Mouse (Mus musculus): ENCODE measurements around the gene Slc11a1. TPM values are rescaled to one million over a fixed set of nuclear protein-coding genes. Genes with fewer than 3 reads are reported as not detected.
A peak's percentile ranks its signal among the peaks of the same experiment; 100 is the strongest.
"Not testable (repeated sequence)": the region's sequence is repeated elsewhere in the genome, so short reads cannot be mapped to it uniquely, and the experiment has no call there.

Slc11a1 gene
- total and polyA plus RNA-seq, 2 experiments: 17.5 to 21.4 TPM

DNA sequence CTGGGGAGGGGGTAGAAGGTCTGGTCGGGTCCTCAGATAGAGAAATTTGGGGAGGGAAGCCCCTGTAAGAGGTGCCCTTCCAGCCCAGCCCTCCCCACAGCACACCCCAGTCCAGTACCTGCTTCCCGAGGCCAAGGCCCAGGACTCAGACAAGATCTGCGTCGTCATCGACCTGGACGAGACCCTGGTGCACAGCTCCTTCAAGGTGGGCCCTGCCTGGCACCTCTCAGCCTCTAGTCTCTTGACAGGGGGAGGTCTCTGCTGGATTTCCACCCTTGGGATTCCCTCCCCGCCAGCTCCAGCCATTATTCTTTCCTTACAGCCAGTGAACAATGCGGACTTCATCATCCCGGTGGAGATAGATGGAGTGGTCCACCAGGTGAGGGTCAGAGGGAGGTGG is 18.7 kb downstream of the Slc11a1 start:
- Histone ChIP-seq H3K4me3 (ENCODE audit: insufficient read depth, low read depth, low read length) (no peak overlapping the region), H3K9ac (ENCODE audit: low read depth, low read length) (peak overlapping the region; percentile 96), H3K36me3 (ENCODE audit: control insufficient read depth, insufficient read depth, low read length) (peaks cover 11% of the 10 kb centered on the region; the same call in 1 of the 2 replicates), H3K79me2 (ENCODE audit: control insufficient read depth, insufficient read depth, low read length) (peaks cover 17% of the 10 kb centered on the region; the same call in 1 of the 2 replicates), H3K4me1 (ENCODE audit: control insufficient read depth, insufficient read depth, low read length) (peaks cover 24% of the 10 kb centered on the region), H3K27ac (replicated peaks; ENCODE audit: insufficient read depth, low read depth, low read length) (peak overlapping the region; percentile 81), H3K27me3 (ENCODE audit: control insufficient read depth, insufficient read depth, low read length) (no peaks in the 10 kb centered on the region)
- TF ChIP-seq CTCF (IDR thresholded peaks at IDR 0.05; ENCODE audit: low read depth, low read length) (no peak), POLR2A (IDR thresholded peaks at IDR 0.05; ENCODE audit: extremely low read depth, insufficient read depth, low read length) (no peak)
- 79% methylated on average over 9 of the region's 9 CpGs for WGBS
- DNase-seq (ENCODE audit: extremely low read depth, low read depth, low spot score): no peak

DNA sequence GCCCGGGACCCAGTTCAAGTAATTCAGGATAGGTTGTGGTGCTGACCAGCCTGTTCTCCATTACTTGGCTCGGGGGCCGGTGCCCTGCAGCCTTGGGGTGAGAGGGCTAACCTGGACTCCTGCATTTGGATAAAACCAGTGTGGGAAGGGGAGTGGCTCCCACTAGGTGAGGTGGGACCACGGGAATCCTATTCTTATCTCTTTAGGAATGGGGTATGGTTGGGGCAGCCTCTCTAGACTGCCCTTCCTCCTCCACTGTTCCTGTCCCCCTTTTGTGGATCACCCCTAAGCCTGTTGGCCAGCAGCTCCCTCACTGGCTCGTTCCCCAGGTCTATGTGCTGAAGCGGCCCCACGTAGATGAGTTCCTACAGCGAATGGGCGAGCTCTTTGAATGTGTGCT is 19.3 kb downstream of the Slc11a1 start:
- H3K9ac ChIP-seq (ENCODE audit: low read depth, low read length): no peak overlapping the region; the same call in 1 of the 2 replicates
- DNase-seq (ENCODE audit: extremely low read depth, low read depth, low spot score): no peak
- TF ChIP-seq CTCF (IDR thresholded peaks at IDR 0.05; ENCODE audit: low read depth, low read length) (no peak), POLR2A (IDR thresholded peaks at IDR 0.05; ENCODE audit: extremely low read depth, insufficient read depth, low read length) (no peak)
- WGBS: 84% methylated on average over 9 of the region's 9 CpGs
- peaks cover 24% of the 10 kb centered on the region for H3K4me1 ChIP-seq (ENCODE audit: control insufficient read depth, insufficient read depth, low read length)
- H3K27me3 ChIP-seq (ENCODE audit: control insufficient read depth, insufficient read depth, low read length): no peaks in the 10 kb centered on the region
- H3K27ac ChIP-seq (replicated peaks; ENCODE audit: insufficient read depth, low read depth, low read length): peak overlapping the region; percentile 81; the same call in 1 of the 2 replicates
- no peak overlapping the region for H3K4me3 ChIP-seq (ENCODE audit: insufficient read depth, low read depth, low read length)
- H3K36me3 ChIP-seq (ENCODE audit: control insufficient read depth, insufficient read depth, low read length): peaks cover 11% of the 10 kb centered on the region; the same call in 1 of the 2 replicates
- peaks cover 17% of the 10 kb centered on the region; the same call in 1 of the 2 replicates for H3K79me2 ChIP-seq (ENCODE audit: control insufficient read depth, insufficient read depth, low read length)

DNA sequence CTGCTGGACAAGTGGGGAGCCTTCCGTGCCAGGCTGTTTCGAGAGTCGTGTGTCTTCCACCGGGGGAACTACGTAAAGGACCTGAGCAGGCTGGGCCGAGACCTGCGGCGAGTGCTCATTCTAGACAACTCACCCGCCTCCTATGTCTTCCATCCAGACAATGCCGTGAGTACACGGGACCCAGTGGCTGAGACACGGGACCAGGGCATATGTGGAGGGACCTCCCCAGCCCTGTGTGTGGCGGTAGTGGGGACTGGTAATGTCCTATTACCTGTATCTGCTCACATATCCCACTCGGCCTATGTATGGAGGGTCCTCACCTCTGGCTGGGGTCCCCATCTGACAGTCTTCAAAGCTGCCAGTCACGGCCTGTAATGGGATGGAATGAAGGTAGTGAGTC is 19.9 kb downstream of the Slc11a1 start:
- H3K4me1 ChIP-seq (ENCODE audit: control insufficient read depth, insufficient read depth, low read length): peaks cover 24% of the 10 kb centered on the region
- H3K27me3 ChIP-seq (ENCODE audit: control insufficient read depth, insufficient read depth, low read length): no peaks in the 10 kb centered on the region
- peak overlapping the region; percentile 35; the same call in 1 of the 2 replicates for H3K27ac ChIP-seq (replicated peaks; ENCODE audit: insufficient read depth, low read depth, low read length)
- no peak for DNase-seq (ENCODE audit: extremely low read depth, low read depth, low spot score)
- no peak overlapping the region; the same call in 1 of the 2 replicates for H3K9ac ChIP-seq (ENCODE audit: low read depth, low read length)
- H3K36me3 ChIP-seq (ENCODE audit: control insufficient read depth, insufficient read depth, low read length): peaks cover 11% of the 10 kb centered on the region; the same call in 1 of the 2 replicates
- H3K4me3 ChIP-seq (ENCODE audit: insufficient read depth, low read depth, low read length): no peak overlapping the region
- WGBS: 91% methylated on average over 15 of the region's 15 CpGs
- TF ChIP-seq CTCF (IDR thresholded peaks at IDR 0.05; ENCODE audit: low read depth, low read length): no peak
- no peak for TF ChIP-seq POLR2A (IDR thresholded peaks at IDR 0.05; ENCODE audit: extremely low read depth, insufficient read depth, low read length)
- H3K79me2 ChIP-seq (ENCODE audit: control insufficient read depth, insufficient read depth, low read length): peaks cover 17% of the 10 kb centered on the region; the same call in 1 of the 2 replicates

DNA sequence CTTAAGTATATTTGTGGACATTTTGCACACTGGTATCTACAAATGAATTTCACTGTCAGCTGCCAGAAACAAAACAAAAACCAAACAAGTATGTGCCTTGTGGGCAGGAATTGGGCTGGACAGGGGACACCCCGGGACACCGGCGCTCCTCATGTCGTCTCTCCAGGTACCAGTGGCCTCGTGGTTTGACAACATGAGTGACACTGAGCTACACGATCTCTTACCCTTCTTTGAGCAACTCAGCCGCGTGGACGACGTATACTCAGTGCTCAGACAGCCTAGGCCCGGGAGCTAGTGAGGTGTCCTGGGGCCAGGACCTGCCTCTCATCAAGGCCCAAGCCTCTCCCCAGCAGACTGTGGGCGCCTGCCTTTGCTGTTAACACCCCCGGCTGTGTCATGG is 20.3 kb downstream of the Slc11a1 start:
- DNase-seq (ENCODE audit: extremely low read depth, low read depth, low spot score): peak; percentile 37
- peaks cover 24% of the 10 kb centered on the region for H3K4me1 ChIP-seq (ENCODE audit: control insufficient read depth, insufficient read depth, low read length)
- peaks cover 11% of the 10 kb centered on the region; the same call in 1 of the 2 replicates for H3K36me3 ChIP-seq (ENCODE audit: control insufficient read depth, insufficient read depth, low read length)
- peak overlapping the region; percentile 18; the same call in 1 of the 2 replicates for H3K9ac ChIP-seq (ENCODE audit: low read depth, low read length)
- no peak overlapping the region for H3K4me3 ChIP-seq (ENCODE audit: insufficient read depth, low read depth, low read length)
- no peaks in the 10 kb centered on the region for H3K27me3 ChIP-seq (ENCODE audit: control insufficient read depth, insufficient read depth, low read length)
- 45% methylated on average over 12 of the region's 13 CpGs for WGBS
- H3K79me2 ChIP-seq (ENCODE audit: control insufficient read depth, insufficient read depth, low read length): peaks cover 17% of the 10 kb centered on the region; the same call in 1 of the 2 replicates
- peak overlapping the region; percentile 35 for H3K27ac ChIP-seq (replicated peaks; ENCODE audit: insufficient read depth, low read depth, low read length)
- no peak for TF ChIP-seq CTCF (IDR thresholded peaks at IDR 0.05; ENCODE audit: low read depth, low read length)
- TF ChIP-seq POLR2A (IDR thresholded peaks at IDR 0.05; ENCODE audit: extremely low read depth, insufficient read depth, low read length): no peak

DNA sequence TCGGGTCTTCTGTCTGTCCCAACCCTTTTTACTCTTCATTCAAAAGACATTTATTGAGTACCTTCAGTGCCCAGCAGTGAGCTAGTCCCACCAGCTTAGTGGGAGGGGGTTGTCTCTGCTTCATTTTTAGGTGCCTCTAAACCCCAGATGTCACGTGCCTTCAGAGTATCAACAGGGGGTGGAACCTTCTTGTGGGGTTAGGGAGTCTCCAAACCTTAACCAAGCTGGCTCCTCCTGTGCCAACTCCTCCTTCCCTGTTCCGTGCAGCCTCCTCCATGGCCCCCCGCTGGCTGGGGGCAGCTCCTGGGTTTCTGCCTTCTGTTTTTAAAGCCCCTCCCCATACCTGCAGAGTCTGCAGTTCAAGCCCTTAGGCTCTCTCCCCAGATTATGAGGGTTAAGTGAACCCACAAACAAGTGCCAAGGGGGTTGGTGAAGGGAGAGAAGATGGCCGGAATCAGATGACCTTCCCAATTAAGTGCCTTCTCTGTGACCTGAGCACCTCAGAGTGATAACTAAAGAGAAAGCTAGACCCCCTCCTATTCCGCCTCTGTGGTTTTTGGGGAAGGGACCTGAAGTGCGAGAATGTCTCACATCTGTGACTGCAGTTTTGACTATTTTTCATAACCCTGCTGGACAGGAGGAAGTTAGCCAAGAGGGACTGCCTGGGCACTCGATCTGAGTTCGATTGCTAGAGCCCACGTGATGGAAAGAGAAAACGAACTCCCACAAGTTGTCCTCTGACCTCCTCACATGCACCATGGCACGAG is 21.6 kb downstream of the Slc11a1 start:
- H3K27me3 ChIP-seq (ENCODE audit: control insufficient read depth, insufficient read depth, low read length); H3K4me3 ChIP-seq (ENCODE audit: insufficient read depth, low read depth, low read length): not testable (repeated sequence)
- H3K79me2 ChIP-seq (ENCODE audit: control insufficient read depth, insufficient read depth, low read length): peaks cover 17% of the 10 kb centered on the region; the same call in 1 of the 2 replicates
- H3K9ac ChIP-seq (ENCODE audit: low read depth, low read length): peak overlapping the region; percentile 23; the same call in 1 of the 2 replicates
- DNase-seq (ENCODE audit: extremely low read depth, low read depth, low spot score): peak; percentile 94
- H3K36me3 ChIP-seq (ENCODE audit: control insufficient read depth, insufficient read depth, low read length): peaks cover 11% of the 10 kb centered on the region; the same call in 1 of the 2 replicates
- peaks cover 26% of the 10 kb centered on the region for H3K4me1 ChIP-seq (ENCODE audit: control insufficient read depth, insufficient read depth, low read length)
- peak overlapping the region; percentile 77 for H3K27ac ChIP-seq (replicated peaks; ENCODE audit: insufficient read depth, low read depth, low read length)
- 4% methylated on average over 12 of the region's 12 CpGs for WGBS
